ENCODE assay signal across 9 mouse cellular contexts in genomic region chr17:28511616-28512541, GRCm38 (mm10). TPM values are rescaled to one million over a fixed set of nuclear protein-coding genes. Genes with fewer than 3 reads are reported as not detected.
A peak's percentile ranks its signal among the peaks of the same experiment; 100 is the strongest.
DNase-seq lines count a peak whose midpoint lies in the region; ATAC-seq lines count a peak whose summit lies in the region.
"Had no signal": no experiment of that assay in that cellular context is flagged by ENCODE, and none has a peak within 500 bp of the region (broad histone marks: within the 10 kb centered on the region; RNA-seq: fewer than 3 reads in every experiment).

No protein-coding gene starts in this region.

- no peaks in the 10 kb centered on the region for H3K9me3 ChIP-seq in hindbrain, embryonic 12.5 days (replicated peaks)
- H3K9me3 ChIP-seq in hindbrain, embryonic 16.5 days (ENCODE audit: control insufficient read depth, low read length), result no peaks in the 10 kb centered on the region
- H3K9me3 ChIP-seq in embryonic facial prominence, embryonic 15.5 days (replicated peaks), result no peaks in the 10 kb centered on the region
- no peaks in the 10 kb centered on the region for H3K9me3 ChIP-seq in stomach, embryonic 16.5 days (replicated peaks; ENCODE audit: control insufficient read depth, low read length)
- H3K9me3 ChIP-seq: megakaryocyte, embryonic 14.5 days had no signal

- no peak overlapping the region for H3K27ac ChIP-seq in hindbrain, embryonic 12.5 days
- no peak overlapping the region for H3K27ac ChIP-seq in hindbrain, embryonic 16.5 days (ENCODE audit: low read depth, low read length)
- 0 out of 2 replicates have a peak overlapping the region, but pooled peaks have one; percentile 1 for H3K27ac ChIP-seq in embryonic facial prominence, embryonic 15.5 days (replicated peaks)
- H3K27ac ChIP-seq in stomach, embryonic 16.5 days (ENCODE audit: low read length), result peak overlapping the region; percentile 39

- 29% methylated on average over 9 of the region's 9 CpGs for WGBS in hindbrain, embryonic 12.5 days
- WGBS in hindbrain, embryonic 16.5 days, result 40% methylated on average over 9 of the region's 9 CpGs
- WGBS in embryonic facial prominence, embryonic 15.5 days, result 26% methylated on average over 9 of the region's 9 CpGs
- WGBS in stomach, embryonic 16.5 days, result 37% methylated on average over 9 of the region's 9 CpGs

- DNase-seq in retina, postnatal 1 day, result peak; percentile 41
- DNase-seq in retina, embryonic 14.5 days (ENCODE audit: low spot score), result no peak
- DNase-seq in frontal cortex, postnatal 25 days (ENCODE audit: low spot score in 2 of 2), result no peak
- DNase-seq: thymus, adult 18-20 months had no signal

- no peak for ATAC-seq in hindbrain, embryonic 12.5 days (ENCODE audit: low FRiP score)
- ATAC-seq in hindbrain, embryonic 16.5 days, result no peak
- no peak for ATAC-seq in embryonic facial prominence, embryonic 15.5 days (ENCODE audit: insufficient number of reproducible peaks, low FRiP score, low TSS enrichment, low read depth)
- ATAC-seq in stomach, embryonic 16.5 days (ENCODE audit: insufficient read depth, low FRiP score), result no peak

- peaks cover 31% of the 10 kb centered on the region for H3K4me1 ChIP-seq in hindbrain, embryonic 12.5 days
- peaks cover 5% of the 10 kb centered on the region for H3K4me1 ChIP-seq in hindbrain, embryonic 16.5 days (ENCODE audit: control insufficient read depth, insufficient read depth, low read depth, low read length)
- H3K4me1 ChIP-seq in embryonic facial prominence, embryonic 15.5 days, result peaks cover 39% of the 10 kb centered on the region
- H3K4me1 ChIP-seq in stomach, embryonic 16.5 days (ENCODE audit: control insufficient read depth, insufficient read depth, low read length), result peaks cover 46% of the 10 kb centered on the region

- no peaks in the 10 kb centered on the region for H3K36me3 ChIP-seq in hindbrain, embryonic 12.5 days
- H3K36me3 ChIP-seq in hindbrain, embryonic 16.5 days (ENCODE audit: control insufficient read depth, insufficient read depth, low read length), result no peaks in the 10 kb centered on the region
- no peaks in the 10 kb centered on the region for H3K36me3 ChIP-seq in embryonic facial prominence, embryonic 15.5 days
- no peaks in the 10 kb centered on the region for H3K36me3 ChIP-seq in stomach, embryonic 16.5 days (ENCODE audit: control insufficient read depth, insufficient read depth, low read length)

- no peak overlapping the region for H3K4me3 ChIP-seq in hindbrain, embryonic 12.5 days
- H3K4me3 ChIP-seq in hindbrain, embryonic 16.5 days (ENCODE audit: low read length), result no peak overlapping the region
- no peak overlapping the region for H3K4me3 ChIP-seq in embryonic facial prominence, embryonic 15.5 days (replicated peaks)
- H3K4me3 ChIP-seq in stomach, embryonic 16.5 days (replicated peaks; ENCODE audit: low read length), result no peak overlapping the region

- no peak overlapping the region for H3K9ac ChIP-seq in hindbrain, embryonic 12.5 days
- no peak overlapping the region for H3K9ac ChIP-seq in hindbrain, embryonic 16.5 days (ENCODE audit: low read depth, low read length)
- no peak overlapping the region for H3K9ac ChIP-seq in embryonic facial prominence, embryonic 15.5 days
- peak overlapping the region; percentile 21; the same call in 1 of the 2 replicates for H3K9ac ChIP-seq in stomach, embryonic 16.5 days (ENCODE audit: low read length)

- peaks cover 22% of the 10 kb centered on the region for H3K27me3 ChIP-seq in hindbrain, embryonic 12.5 days
- H3K27me3 ChIP-seq in hindbrain, embryonic 16.5 days (replicated peaks; ENCODE audit: control insufficient read depth, insufficient read depth, low read length), result no peaks in the 10 kb centered on the region; the same call in 1 of the 2 replicates
- no peaks in the 10 kb centered on the region for H3K27me3 ChIP-seq in embryonic facial prominence, embryonic 15.5 days
- H3K27me3 ChIP-seq in stomach, embryonic 16.5 days (ENCODE audit: control insufficient read depth, insufficient read depth, low read length), result no peaks in the 10 kb centered on the region

- H3K4me2 ChIP-seq in hindbrain, embryonic 12.5 days (replicated peaks), result peak overlapping the region; percentile 44; the same call in 1 of the 2 replicates
- no peak overlapping the region for H3K4me2 ChIP-seq in hindbrain, embryonic 16.5 days (ENCODE audit: low read length)
- no peak overlapping the region for H3K4me2 ChIP-seq in embryonic facial prominence, embryonic 15.5 days (replicated peaks)
- 0 out of 2 replicates have a peak overlapping the region, but pooled peaks have one; percentile 12 for H3K4me2 ChIP-seq in stomach, embryonic 16.5 days (ENCODE audit: low read depth, low read length)

RNA-seq across cellular contexts. Expression of gene Fkbp5, which starts 5.4 kb away (rescaled TPM):
- polyA plus RNA-seq in hindbrain, embryonic 12.5 days (2016; fragmentation: Nextera tagmentation; extraction: Ambion mirVana), result 28.3 and 32.6 TPM in 2 replicates
- polyA plus RNA-seq in hindbrain, embryonic 16.5 days (2015; fragmentation: Nextera tagmentation; extraction: Ambion mirVana), result 26.7 and 30.8 TPM in 2 replicates
- polyA plus RNA-seq in embryonic facial prominence, embryonic 15.5 days (2015; fragmentation: Nextera tagmentation; extraction: Ambion mirVana), result 35.8 and 36.5 TPM in 2 replicates
- polyA plus RNA-seq in stomach, embryonic 16.5 days (2015; fragmentation: Nextera tagmentation; extraction: Ambion mirVana), result 25.5 and 27.1 TPM in 2 replicates

RNA-seq across cellular contexts. Expression of gene Armc12, which starts 18.7 kb away (rescaled TPM):
- not detected in 2 replicates for polyA plus RNA-seq in hindbrain, embryonic 12.5 days (2016; fragmentation: Nextera tagmentation; extraction: Ambion mirVana)
- polyA plus RNA-seq in hindbrain, embryonic 16.5 days (2015; fragmentation: Nextera tagmentation; extraction: Ambion mirVana), result not detected in 2 replicates
- not detected in 2 replicates for polyA plus RNA-seq in embryonic facial prominence, embryonic 15.5 days (2015; fragmentation: Nextera tagmentation; extraction: Ambion mirVana)
- not detected in 2 replicates for polyA plus RNA-seq in stomach, embryonic 16.5 days (2015; fragmentation: Nextera tagmentation; extraction: Ambion mirVana)

RNA-seq across cellular contexts. Expression of gene Clpsl2, which starts 37.3 kb away (rescaled TPM):
- polyA plus RNA-seq in hindbrain, embryonic 12.5 days (2016; fragmentation: Nextera tagmentation; extraction: Ambion mirVana), result not detected in 2 replicates
- not detected in 2 replicates for polyA plus RNA-seq in hindbrain, embryonic 16.5 days (2015; fragmentation: Nextera tagmentation; extraction: Ambion mirVana)
- not detected in 2 replicates for polyA plus RNA-seq in embryonic facial prominence, embryonic 15.5 days (2015; fragmentation: Nextera tagmentation; extraction: Ambion mirVana)
- not detected in 2 replicates for polyA plus RNA-seq in stomach, embryonic 16.5 days (2015; fragmentation: Nextera tagmentation; extraction: Ambion mirVana)

RNA-seq across cellular contexts. Expression of gene Clps, which starts 48.7 kb away (rescaled TPM):
- polyA plus RNA-seq in hindbrain, embryonic 12.5 days (2016; fragmentation: Nextera tagmentation; extraction: Ambion mirVana), result not detected in 2 replicates
- not detected in 2 replicates for polyA plus RNA-seq in hindbrain, embryonic 16.5 days (2015; fragmentation: Nextera tagmentation; extraction: Ambion mirVana)
- polyA plus RNA-seq in embryonic facial prominence, embryonic 15.5 days (2015; fragmentation: Nextera tagmentation; extraction: Ambion mirVana), result not detected in 2 replicates
- polyA plus RNA-seq in stomach, embryonic 16.5 days (2015; fragmentation: Nextera tagmentation; extraction: Ambion mirVana), result 3,124 and 3,837 TPM in 2 replicates

Comparison
In these comparisons a context has a peak if more than half of its experiments do, and no peak if none do; other contexts are left out.
1. H3K4me2 ChIP-seq: peak in hindbrain, embryonic 12.5 days (single experiment) and stomach, embryonic 16.5 days (single experiment); none in hindbrain, embryonic 16.5 days (single experiment) and embryonic facial prominence, embryonic 15.5 days (single experiment).
2. H3K27ac ChIP-seq: peak in embryonic facial prominence, embryonic 15.5 days (single experiment) and stomach, embryonic 16.5 days (single experiment); none in hindbrain, embryonic 12.5 days (single experiment) and hindbrain, embryonic 16.5 days (single experiment).